Mouse (Mus musculus) kidney, postnatal 10 days (tissue): Measurements from ENCODE around the gene Kcnb1.

Experiments used
- DNase-seq: peaks from one replicate; pipeline ENCODE4 v3.0.0; 2021; ENCODE audit warnings: mixed read lengths

Gene Kcnb1

DNA sequence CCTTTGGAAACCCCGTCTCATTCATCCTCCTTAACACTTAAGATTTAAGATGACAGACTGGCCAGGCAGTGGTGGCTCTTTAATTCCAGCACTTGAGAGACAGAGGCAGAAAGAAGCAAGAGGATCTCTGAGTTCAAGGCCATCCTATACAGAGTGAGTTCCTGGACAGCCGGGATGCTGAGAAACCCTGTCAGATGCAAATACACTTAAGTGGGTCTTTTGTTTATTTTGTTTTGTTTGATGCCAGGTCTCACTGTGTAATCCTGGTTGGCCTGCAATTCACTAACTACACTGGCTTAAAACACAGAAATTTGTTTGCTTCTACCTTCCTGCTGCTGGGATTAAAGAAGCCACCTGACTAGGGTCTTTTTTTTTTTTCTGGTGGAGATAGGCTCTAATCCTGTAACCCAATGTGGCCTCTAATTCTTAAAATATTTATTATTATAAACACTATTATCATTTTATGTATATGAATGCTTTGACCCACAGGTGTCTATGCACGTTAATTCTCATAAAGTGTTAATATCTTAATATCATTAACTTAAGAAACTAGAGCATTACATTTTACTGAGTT is 131.1 kb downstream of the Kcnb1 start:
- no peak for DNase-seq

- peak; percentile 55 for DNase-seq
These were observed 131.8 kb downstream of the Kcnb1 start for GRCm38 (mm10) chr2:167058201-167058600.

- no peak for DNase-seq
These were observed 133.0 kb downstream of the Kcnb1 start for GRCm38 (mm10) chr2:167056942-167057323.

DNA sequence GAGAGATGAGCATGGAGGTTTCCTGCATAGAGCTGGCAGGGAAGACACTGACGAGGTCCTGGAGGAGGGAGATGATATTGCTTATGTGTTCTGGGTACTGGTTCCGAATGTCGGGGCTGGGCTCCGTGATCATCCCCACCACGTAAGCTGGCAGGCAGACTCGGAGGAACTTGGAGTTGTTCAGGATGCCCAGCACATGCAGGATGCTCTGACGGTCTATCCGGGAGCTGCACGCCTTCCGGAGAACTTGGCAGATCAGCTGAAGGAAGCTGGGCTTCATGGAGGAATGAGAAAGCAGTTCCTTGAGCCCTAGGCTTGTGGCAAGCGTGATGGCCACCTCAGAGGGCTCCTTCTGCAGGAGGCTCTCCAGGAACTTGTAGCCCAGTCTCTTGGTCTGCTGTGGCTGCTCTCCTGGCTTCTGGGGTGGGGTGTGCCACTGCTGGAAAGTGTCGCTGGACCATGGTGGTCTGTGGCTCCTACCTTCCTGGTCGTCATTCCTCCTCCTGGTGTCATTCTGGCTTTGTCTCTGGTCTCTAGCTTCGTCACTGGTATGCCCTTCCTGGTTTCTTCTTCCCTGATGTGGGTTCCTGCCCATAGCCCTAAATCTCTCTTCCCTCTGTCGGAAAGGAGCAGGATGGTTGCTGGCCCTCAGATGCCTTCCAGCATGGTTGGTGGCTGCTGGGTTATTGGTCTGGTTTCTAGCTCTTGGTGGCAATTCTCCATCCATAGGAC is 133.6 kb downstream of the Kcnb1 start:
- DNase-seq = no peak

DNA sequence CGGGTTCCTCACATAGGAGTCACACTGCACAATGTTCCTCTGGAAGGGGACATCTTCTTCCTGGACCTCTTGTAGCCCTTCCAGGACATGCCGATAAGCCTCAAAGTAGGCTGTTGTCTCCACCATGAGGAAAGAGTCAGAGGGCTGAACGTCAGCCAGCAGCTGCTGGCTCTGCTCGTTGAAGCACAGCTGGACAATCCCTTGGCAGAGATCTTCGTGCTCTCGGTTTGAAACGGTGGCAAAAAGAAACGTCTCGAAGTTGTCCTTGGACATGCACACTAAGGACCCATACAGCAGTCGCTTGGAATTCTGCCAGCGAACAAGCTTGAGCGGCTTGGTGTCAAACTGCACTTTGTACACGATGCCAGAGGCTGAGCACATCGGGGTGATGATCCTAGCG is 134.6 kb downstream of the Kcnb1 start:
- peak; percentile 81 for DNase-seq

DNA sequence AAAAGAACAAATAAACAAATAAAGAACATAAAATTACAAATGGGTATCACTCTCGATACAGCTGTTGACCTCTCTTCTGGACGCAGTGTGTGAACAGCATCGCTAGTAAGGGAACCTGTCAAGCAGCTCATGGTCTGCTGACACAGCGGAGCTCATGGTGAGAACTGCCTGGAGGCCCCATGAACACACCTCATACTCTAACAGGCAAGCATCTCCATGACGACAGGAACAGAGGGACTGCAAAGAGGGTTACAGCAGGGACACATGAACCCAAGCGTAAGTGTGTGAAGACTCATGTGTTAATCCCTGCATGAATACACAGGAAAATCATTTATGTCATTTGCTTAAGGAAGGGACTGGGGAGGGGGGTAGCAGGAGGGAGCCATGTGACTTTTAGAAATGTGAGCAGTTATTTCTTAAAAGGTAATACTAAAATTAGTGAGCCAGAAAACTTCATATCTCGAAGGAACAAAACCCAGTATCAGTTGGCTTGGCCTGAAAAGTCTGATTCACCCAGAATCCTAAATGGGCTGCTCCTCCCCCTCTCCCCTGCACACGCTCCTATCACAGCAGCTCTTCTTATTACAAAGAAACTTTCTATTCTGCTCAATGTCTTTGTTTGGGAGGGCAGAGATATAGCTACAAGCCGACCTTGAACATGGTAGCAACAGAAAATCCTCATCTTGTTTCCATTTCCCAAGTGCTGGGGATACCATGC is 136.7 kb downstream of the Kcnb1 start:
- DNase-seq = no peak

DNA sequence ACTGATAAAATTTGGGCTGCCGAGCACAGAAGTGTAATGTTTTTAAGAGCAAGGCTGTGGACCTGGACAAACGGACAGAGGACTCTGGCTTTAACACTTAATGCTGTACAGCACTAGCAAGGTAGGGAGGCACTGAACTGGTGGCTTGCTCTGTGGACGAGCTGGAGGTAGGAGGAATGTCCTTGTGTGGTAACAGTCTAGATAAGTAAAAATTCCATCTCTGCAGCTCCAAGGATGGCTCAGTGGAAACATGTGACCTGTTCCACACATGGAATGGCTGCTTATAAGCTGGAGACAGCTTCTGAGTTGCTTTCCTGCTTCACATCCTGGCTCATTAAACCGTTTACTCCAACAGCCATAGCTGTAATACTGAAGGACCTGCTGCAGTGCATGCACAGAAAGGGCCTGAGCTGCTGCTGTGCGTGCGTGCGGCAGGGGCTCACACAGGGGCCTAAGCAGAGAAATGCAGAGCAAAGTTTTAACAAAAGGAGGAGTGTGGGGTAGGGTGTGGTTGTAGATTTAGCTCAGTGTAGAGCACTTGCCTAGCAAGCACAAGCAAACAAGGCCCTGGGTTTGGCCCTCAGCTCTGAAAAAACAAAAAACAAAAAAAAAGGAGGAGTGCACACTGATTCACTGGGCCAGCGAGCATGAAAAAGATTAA is 141.1 kb downstream of the Kcnb1 start:
- no peak for DNase-seq

GRCm38 (mm10) chr2:167048223-167048622 is 141.7 kb downstream of the Kcnb1 start:
- no peak for DNase-seq
